Mouse (Mus musculus): ENCODE measurements around the gene Sub1. TPM values are rescaled to one million over a fixed set of nuclear protein-coding genes. Genes with fewer than 3 reads are reported as not detected.

Sub1 gene
- polyA plus RNA-seq, 1 experiment = 1.3 TPM

DNA sequence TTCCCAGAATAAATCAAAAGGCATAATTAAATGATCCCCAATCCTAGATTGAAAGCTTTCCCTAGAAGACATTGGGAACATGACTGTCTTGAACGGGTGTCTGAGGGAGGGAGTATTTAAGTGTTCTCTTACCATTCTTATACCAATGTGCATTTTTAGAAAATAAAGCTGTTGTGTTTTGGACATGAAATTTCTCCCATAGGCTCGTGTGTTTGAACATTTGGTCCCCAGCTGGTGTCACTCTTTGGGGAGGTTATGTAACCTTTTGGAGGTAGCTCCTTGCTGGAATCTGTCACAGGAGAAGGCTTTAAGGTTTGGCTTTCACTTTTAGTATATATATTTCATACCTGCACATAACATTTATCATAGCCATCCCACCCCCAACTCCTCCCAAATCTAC lies 18.6 kb downstream of the Sub1 start:
- Histone ChIP-seq H3K4me3 (replicated peaks) (no peak overlapping the region), H3K27me3 (ENCODE audit: control insufficient read depth) (no peaks in the 10 kb centered on the region), H3K9me3 (ENCODE audit: control insufficient read depth, low read length) (no peaks in the 10 kb centered on the region), H3K4me1 (ENCODE audit: control insufficient read depth) (0 out of 2 replicates have a peak, but pooled peaks cover 2% of the 10 kb centered on the region), H3K36me3 (ENCODE audit: control insufficient read depth) (peaks cover 46% of the 10 kb centered on the region)
- no peak for TF ChIP-seq GATA1 (IDR thresholded peaks at IDR 0.05; ENCODE audit: low read length)
- no peak for TF ChIP-seq TAL1 (IDR thresholded peaks at IDR 0.05; ENCODE audit: low read length)

GRCm38 (mm10) chr15:11977071-11977470 lies 19.7 kb downstream of the Sub1 start:
- no peak for TF ChIP-seq GATA1 (IDR thresholded peaks at IDR 0.05; ENCODE audit: low read length)
- no peak for TF ChIP-seq TAL1 (IDR thresholded peaks at IDR 0.05; ENCODE audit: low read length)
- no peaks in the 10 kb centered on the region for H3K27me3 ChIP-seq (ENCODE audit: control insufficient read depth)
- H3K4me1 ChIP-seq (ENCODE audit: control insufficient read depth) = 0 out of 2 replicates have a peak, but pooled peaks cover 2% of the 10 kb centered on the region
- H3K36me3 ChIP-seq (ENCODE audit: control insufficient read depth) = peaks cover 35% of the 10 kb centered on the region
- no peak overlapping the region for H3K4me3 ChIP-seq (replicated peaks)
- no peaks in the 10 kb centered on the region for H3K9me3 ChIP-seq (ENCODE audit: control insufficient read depth, low read length)

- Histone ChIP-seq H3K4me1 (ENCODE audit: control insufficient read depth) (0 out of 2 replicates have a peak, but pooled peaks cover 2% of the 10 kb centered on the region), H3K9me3 (ENCODE audit: control insufficient read depth, low read length) (no peaks in the 10 kb centered on the region), H3K27me3 (ENCODE audit: control insufficient read depth) (no peaks in the 10 kb centered on the region), H3K36me3 (ENCODE audit: control insufficient read depth) (peaks cover 24% of the 10 kb centered on the region), H3K4me3 (replicated peaks) (no peak overlapping the region)
- TF ChIP-seq TAL1 (IDR thresholded peaks at IDR 0.05; ENCODE audit: low read length) (no peak), GATA1 (IDR thresholded peaks at IDR 0.05; ENCODE audit: low read length) (no peak)
Measured at GRCm38 (mm10) chr15:11975836-11976235, 20.9 kb downstream of the Sub1 start.

GRCm38 (mm10) chr15:11971854-11972420 lies 24.8 kb downstream of the Sub1 start:
- Histone ChIP-seq H3K36me3 (ENCODE audit: control insufficient read depth) (no peaks in the 10 kb centered on the region), H3K4me3 (replicated peaks) (no peak overlapping the region), H3K27me3 (ENCODE audit: control insufficient read depth) (no peaks in the 10 kb centered on the region), H3K4me1 (ENCODE audit: control insufficient read depth) (no peaks in the 10 kb centered on the region), H3K9me3 (ENCODE audit: control insufficient read depth, low read length) (no peaks in the 10 kb centered on the region)
- no peak for TF ChIP-seq GATA1 (IDR thresholded peaks at IDR 0.05; ENCODE audit: low read length)
- TF ChIP-seq TAL1 (IDR thresholded peaks at IDR 0.05; ENCODE audit: low read length) = no peak

DNA sequence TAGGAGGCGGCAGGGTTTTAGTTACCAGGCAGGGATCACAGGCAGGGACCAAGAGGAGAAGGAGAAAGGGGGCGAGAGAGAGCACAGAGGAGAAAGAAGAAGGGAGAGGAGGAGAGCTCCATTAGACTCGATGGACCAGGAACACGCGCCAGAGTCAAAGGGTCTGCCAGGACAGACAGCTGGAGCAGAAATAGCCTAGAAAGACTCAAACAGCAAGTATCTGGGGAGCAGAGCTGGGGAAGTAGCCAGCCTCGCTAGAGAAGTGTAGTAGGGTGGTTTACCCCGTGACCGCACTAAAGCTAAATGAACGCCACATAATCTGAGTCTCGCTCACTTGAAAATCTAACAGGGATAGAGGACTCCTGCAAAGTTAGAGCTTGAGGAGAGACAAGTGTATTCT lies 26.2 kb downstream of the Sub1 start:
- Histone ChIP-seq H3K27me3 (ENCODE audit: control insufficient read depth) (no peaks in the 10 kb centered on the region), H3K4me1 (ENCODE audit: control insufficient read depth) (no peaks in the 10 kb centered on the region), H3K36me3 (ENCODE audit: control insufficient read depth) (no peaks in the 10 kb centered on the region), H3K9me3 (ENCODE audit: control insufficient read depth, low read length) (no peaks in the 10 kb centered on the region), H3K4me3 (replicated peaks) (no peak overlapping the region)
- TF ChIP-seq TAL1 (IDR thresholded peaks at IDR 0.05; ENCODE audit: low read length) (no peak), GATA1 (IDR thresholded peaks at IDR 0.05; ENCODE audit: low read length) (no peak)

DNA sequence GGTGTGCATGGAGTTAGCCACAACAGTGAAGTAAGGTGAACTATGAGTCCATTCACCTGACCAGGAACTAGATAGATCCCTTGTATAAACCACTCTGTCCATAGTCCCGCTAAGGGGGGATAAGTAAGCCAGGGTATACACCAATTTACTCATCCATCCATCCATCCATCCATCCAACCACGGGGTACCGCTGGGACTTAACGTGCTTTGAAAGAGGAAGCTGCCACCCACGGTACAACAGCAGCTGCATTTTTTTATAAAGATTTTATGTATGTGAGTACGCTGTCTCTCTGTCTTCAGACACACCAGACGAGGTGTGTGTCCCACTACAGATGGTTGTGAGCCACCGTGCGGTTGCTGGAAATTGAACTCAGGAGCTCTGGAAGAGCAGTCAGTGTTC lies 27.9 kb downstream of the Sub1 start:
- Histone ChIP-seq H3K4me3 (replicated peaks) (no peak overlapping the region), H3K27me3 (ENCODE audit: control insufficient read depth) (no peaks in the 10 kb centered on the region), H3K4me1 (ENCODE audit: control insufficient read depth) (no peaks in the 10 kb centered on the region), H3K9me3 (ENCODE audit: control insufficient read depth, low read length) (no peaks in the 10 kb centered on the region), H3K36me3 (ENCODE audit: control insufficient read depth) (no peaks in the 10 kb centered on the region)
- TF ChIP-seq TAL1 (IDR thresholded peaks at IDR 0.05; ENCODE audit: low read length) = no peak
- no peak for TF ChIP-seq GATA1 (IDR thresholded peaks at IDR 0.05; ENCODE audit: low read length)

DNA sequence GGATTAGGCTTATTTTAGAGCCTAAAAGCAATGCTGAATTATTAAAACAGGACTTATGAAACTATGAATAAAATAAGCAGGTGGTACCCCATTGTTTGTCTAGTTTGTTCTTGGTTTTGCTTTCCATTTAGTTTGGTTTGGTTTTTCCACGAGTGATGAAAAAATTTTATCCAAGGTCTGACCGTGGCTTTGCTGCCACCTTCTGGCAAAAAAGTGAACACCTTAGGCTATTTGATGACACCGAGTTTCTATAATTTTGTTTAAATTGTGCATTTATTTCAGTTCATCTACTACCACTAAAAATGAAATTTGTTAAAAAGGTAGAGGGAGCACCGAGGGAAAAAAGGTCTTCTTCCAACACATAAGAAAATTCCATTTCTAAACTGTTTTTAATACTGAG lies 30.4 kb downstream of the Sub1 start:
- no peaks in the 10 kb centered on the region for H3K36me3 ChIP-seq (ENCODE audit: control insufficient read depth)
- H3K9me3 ChIP-seq (ENCODE audit: control insufficient read depth, low read length) = no peaks in the 10 kb centered on the region
- H3K4me1 ChIP-seq (ENCODE audit: control insufficient read depth) = no peaks in the 10 kb centered on the region
- no peak overlapping the region for H3K4me3 ChIP-seq (replicated peaks)
- no peaks in the 10 kb centered on the region for H3K27me3 ChIP-seq (ENCODE audit: control insufficient read depth)
- TF ChIP-seq GATA1 (IDR thresholded peaks at IDR 0.05; ENCODE audit: low read length) = no peak
- no peak for TF ChIP-seq TAL1 (IDR thresholded peaks at IDR 0.05; ENCODE audit: low read length)

GRCm38 (mm10) chr15:11965201-11965845 lies 31.5 kb downstream of the Sub1 start:
- no peaks in the 10 kb centered on the region for H3K27me3 ChIP-seq (ENCODE audit: control insufficient read depth)
- H3K36me3 ChIP-seq (ENCODE audit: control insufficient read depth) = no peaks in the 10 kb centered on the region
- no peak overlapping the region for H3K4me3 ChIP-seq (replicated peaks)
- no peaks in the 10 kb centered on the region for H3K4me1 ChIP-seq (ENCODE audit: control insufficient read depth)
- TF ChIP-seq GATA1 (IDR thresholded peaks at IDR 0.05; ENCODE audit: low read length) = no peak
- TF ChIP-seq TAL1 (IDR thresholded peaks at IDR 0.05; ENCODE audit: low read length) = no peak
- H3K9me3 ChIP-seq (ENCODE audit: control insufficient read depth, low read length) = no peaks in the 10 kb centered on the region

DNA sequence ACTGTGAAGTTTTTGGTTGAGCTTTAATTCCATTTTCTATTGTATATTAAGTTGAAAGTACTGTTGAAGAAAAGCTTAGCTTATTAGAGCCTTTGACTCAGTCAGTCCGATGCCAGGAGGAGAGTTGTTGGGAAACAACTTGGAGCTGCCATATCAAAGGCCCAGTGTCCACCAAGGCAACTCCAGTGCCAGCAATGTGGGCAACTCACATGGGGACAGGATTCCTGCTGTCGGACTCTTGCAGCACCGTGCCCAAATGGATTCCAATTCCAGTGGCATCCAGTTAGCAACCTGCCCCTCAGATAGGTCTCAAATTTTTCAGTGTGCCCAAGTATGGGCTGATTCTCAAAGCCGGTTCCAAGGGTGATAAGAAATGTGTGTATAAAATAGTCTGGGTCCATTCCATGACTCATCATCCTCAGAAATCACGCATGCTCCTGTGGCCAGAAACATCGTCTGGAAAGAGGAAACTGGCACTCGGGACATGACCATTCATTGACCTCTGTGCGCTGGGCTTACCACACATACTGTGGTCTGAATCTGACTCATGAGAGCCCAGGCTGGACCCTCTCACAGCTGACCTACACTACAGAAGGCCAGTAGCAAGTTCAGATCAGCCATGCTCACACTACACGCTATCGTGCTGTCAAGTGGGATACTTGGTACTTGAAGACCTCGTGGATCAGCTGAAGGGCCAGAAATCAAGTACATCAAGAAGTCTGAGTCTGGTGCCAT lies 32.8 kb downstream of the Sub1 start:
- no peak for TF ChIP-seq TAL1 (IDR thresholded peaks at IDR 0.05; ENCODE audit: low read length)
- TF ChIP-seq GATA1 (IDR thresholded peaks at IDR 0.05; ENCODE audit: low read length) = no peak
- Histone ChIP-seq H3K4me3 (replicated peaks) (no peak overlapping the region), H3K4me1 (ENCODE audit: control insufficient read depth) (no peaks in the 10 kb centered on the region), H3K9me3 (ENCODE audit: control insufficient read depth, low read length) (no peaks in the 10 kb centered on the region), H3K27me3 (ENCODE audit: control insufficient read depth) (no peaks in the 10 kb centered on the region), H3K36me3 (ENCODE audit: control insufficient read depth) (no peaks in the 10 kb centered on the region)

All from erythroblast, embryonic 14.5 days (primary cell).